Mouse (Mus musculus): ENCODE measurements around the gene Slc6a13.

Slc6a13 gene

DNA sequence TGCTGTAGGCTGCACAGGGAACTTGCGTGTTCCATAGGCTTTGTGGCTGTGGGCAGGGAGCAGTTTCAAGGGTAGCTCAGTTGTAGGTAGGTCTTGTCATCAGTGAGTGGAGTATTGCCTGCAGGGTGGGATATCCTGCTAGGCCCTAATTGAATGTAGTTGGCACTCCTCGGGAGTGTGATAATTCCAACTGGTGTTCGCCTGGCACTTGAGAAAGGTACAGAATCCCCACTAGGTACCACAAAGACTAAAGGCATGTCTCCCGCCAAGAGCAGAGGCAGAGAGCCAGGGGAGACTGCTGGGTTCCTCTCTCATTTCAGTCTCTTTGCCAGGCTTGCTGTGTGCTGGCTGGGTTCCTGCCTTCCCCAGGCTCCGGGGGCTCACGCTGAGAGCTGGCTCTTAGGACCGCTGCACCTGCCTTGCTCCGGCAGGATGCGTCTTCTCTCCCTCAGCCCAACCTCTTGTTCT lies 28.4 kb downstream of the Slc6a13 start:
- DNase-seq, result no peak

DNA sequence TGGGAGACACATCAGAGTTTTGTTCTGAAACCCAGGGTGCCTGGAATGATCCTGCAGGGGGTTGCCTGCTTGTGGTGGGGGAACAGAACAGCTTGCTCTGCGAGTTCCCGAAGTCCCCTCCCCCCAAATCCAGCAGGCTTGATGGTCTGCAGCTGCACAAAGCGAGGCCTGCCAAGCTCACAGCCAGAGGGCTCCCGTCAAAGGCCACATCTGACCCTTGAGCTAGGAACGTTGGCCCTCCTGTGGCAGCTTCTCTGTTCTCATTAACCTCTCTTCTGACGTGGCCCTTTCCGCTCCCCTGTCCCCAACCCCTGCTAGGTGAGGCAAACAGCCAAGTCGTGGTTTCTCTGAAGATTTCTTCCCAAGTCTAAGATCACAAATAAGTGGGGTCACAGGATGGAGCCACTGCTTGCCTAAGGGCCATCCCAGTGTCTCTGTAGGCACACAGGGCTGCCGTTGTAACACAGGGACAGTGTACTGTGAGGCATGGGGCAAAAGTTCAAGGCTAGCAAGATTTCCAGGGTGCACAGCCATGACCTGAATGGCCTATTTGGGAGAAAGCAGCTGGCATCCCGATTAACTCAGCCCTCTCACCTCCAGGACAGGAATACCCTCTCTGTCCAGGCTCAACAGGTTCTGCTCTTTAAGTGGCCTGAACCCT lies 30.0 kb downstream of the Slc6a13 start:
- DNase-seq, result peak; percentile 82

GRCm38 (mm10) chr6:121335841-121336240 lies 35.8 kb downstream of the Slc6a13 start:
- DNase-seq, result no peak

DNA sequence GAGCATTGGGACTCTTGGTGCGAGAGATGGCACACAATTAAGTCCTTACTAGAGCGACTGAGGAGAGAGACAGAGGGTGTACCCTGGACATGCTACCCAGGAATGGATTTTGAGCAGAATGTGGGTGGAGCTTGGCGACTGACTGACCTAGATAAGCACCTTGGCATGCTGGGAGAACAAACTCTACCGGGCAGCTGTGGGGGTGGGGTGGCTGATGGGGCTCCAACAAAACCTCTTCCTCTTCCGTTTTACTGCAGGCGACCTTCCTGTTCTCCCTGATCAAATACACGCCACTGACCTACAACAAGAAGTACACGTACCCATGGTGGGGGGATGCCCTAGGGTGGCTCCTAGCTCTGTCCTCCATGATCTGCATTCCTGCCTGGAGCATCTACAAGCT lies 36.5 kb downstream of the Slc6a13 start:
- DNase-seq, result peak; percentile 74

GRCm38 (mm10) chr6:121337229-121337628 lies 37.2 kb downstream of the Slc6a13 start:
- no peak for DNase-seq

DNA sequence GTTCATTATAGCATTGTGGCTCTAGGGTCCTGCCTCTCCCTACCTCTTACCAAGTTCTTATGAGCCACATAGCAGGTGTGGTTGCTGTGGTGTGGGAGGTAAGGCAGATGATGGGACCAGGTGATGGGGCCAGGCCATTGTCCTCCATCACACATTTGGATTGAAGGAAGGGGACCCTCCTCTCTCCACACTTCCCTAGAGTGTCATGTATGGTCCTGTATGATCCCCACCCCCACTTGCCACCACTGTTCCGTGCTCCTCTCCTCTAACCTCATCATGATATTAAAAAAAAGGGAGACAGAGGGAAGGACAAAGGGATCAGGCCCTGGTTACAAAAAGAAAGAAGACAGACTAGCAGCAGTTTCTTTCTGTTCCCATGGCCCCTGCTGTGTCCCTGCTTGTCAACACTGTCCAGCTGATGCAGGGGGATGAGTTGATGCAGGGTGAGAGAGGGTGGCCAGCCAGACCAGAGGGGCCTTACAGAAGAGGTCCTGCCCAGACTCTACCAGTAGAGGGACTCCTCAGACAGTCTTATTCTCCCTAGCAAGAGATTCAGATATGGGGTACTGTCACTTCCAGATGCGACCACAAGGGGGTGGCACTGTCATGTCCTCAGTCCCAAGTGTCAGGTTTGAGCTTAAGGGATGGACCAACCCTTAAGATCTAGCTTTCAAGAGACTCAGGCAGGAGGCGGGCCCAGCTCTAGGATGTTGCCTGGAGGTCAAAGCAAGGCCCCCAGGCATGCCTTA lies 37.9 kb downstream of the Slc6a13 start:
- peak; percentile 95 for DNase-seq

GRCm38 (mm10) chr6:121338519-121338896 lies 38.5 kb downstream of the Slc6a13 start:
- DNase-seq, result no peak

DNA sequence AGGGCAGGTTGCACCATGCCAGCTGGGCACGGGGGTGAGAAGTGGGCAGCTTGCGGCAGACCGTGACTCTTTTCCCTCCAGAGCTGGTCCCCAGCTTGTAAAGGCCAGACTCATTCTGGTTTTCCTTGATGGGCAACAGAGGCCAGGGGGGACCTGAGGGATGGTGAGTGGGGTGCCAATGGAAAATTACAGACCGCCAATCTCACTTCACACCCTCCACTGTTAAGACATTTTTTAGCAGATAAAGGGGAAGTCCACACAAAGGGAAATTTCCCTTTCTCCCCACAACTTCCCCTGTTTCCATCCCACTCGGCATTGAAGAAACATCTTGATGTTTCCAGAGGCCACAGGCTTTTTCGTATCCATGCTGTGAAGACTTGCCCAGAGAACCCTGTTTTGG lies 41.6 kb downstream of the Slc6a13 start:
- no peak for DNase-seq

- DNase-seq, result no peak
Measured at GRCm38 (mm10) chr6:121343026-121343770, 43.2 kb downstream of the Slc6a13 start, which contains the start of gene Slc6a12. TSS of gene Slc6a12 (plus strand) at chr6:121343076.

DNA sequence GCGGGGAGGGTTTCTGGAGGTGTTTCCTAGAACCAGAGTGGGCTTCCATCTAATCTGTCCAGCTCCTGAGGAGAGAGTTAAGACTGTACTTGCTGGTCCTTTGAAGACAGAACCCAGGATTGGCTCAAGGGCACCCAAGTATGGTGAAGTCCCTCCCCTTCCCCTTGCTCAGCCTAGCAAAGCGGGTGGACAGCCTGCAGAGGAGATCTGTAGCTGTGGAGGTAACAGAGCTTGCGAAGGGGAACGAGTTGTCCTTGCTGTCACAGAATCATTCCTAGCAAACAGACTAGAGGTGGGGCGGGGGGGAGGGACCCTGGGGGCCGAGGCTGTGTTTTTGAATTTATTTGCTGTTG lies 43.7 kb downstream of the Slc6a13 start:
- DNase-seq, result no peak

DNA sequence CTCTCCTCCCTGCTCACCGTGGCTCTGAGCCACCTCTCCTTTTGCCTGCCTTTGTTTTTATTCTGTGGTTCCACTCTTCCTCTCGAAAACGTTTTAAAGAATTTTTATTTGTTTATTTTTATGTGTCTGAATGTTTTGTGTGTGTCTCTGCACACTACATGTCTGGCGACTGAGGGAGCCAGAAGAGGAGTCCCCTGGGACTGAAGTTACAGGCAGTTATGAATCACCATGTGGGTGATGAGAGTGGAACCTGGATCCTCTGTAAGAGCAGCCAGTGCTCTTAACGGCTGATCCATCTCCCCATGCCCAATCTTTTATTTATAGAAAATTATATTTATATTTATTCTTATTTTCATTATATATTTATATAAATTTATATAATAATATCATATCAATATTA lies 44.3 kb downstream of the Slc6a13 start:
- DNase-seq, result no peak

DNA sequence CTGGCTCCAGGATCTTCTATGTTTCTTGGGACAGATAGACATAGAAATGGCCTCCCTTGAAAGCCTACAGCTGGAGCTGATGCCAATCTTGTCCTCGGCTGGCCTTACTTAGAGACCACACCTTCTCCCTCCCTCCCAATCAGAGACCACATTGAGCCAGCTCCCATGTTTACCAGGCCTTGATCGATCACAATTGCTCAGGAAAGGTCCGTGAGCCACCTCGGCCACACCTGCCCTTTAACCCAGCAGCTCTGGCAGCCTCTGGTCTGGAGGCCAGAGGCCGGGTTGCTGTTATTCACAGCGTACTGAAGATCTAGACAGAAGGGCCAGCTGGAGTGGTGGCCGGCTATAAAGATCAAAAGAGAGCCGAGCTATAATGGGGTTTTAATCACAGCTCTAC lies 46.4 kb downstream of the Slc6a13 start:
- no peak for DNase-seq

DNA sequence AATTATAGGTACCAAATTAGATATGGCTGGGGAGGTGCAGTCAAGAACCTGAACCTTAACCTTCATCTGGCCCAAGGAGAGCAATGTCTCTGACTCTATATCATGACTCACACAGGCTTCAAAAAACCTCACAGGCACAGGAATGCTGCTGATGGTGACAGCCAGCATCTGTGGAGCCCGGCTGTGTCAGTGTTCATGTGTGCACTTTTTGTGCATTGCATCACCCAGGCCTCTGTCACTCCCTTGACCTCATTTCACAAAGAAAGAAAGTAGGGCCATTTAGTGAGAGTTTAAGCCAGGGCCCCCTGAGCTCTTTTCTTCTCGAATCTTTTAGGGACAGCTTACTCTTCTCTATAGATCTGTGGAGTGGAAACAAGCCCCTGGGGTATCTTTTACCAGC lies 52.2 kb downstream of the Slc6a13 start:
- DNase-seq, result peak; percentile 48

DNA sequence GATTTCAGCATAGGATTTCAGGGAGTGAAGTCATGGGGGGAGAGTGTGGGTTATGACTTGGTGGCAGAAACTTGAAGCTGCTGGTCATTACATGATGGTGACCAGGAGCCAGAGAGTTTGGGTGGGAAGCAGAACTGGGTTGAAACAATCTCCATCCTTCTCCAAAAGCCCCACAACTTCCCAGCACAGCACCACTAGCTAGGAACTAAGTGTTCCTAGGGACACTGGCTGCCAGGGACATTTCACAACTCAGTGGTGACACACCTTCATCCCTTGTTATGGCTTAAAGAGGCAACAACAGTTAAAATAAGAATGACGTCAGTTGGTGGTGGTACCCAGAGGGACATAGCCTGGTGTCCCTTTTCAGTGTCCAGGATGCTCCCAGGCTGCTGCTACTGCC lies 56.0 kb downstream of the Slc6a13 start:
- DNase-seq, result no peak

- no peak for DNase-seq
Measured at GRCm38 (mm10) chr6:121357232-121357631, 57.2 kb downstream of the Slc6a13 start.

GRCm38 (mm10) chr6:121363061-121363460 lies 63.0 kb downstream of the Slc6a13 start:
- DNase-seq, result no peak

DNA sequence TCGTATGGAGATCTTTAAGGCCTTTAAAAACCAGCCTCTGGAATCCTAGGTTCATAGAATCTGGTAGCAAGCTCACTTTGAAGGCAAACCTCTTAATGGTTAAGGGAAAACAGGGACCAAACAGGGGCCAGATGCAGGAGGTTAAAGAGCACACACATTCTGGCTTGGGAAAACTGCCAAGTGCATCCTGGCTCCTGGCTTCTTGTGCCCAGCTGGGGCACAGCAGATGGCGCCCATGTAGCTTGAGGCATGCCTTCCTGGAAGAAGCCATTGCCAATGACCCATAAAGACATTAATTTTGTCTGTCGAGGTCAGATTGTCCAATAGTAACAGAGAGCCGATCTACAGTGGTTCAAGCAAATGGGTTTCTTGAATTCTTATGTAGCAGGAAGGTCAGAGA lies 63.9 kb downstream of the Slc6a13 start:
- peak; percentile 56 for DNase-seq

- DNase-seq, result peak; percentile 51
Measured at GRCm38 (mm10) chr6:121366537-121366936, 66.5 kb downstream of the Slc6a13 start.

DNA sequence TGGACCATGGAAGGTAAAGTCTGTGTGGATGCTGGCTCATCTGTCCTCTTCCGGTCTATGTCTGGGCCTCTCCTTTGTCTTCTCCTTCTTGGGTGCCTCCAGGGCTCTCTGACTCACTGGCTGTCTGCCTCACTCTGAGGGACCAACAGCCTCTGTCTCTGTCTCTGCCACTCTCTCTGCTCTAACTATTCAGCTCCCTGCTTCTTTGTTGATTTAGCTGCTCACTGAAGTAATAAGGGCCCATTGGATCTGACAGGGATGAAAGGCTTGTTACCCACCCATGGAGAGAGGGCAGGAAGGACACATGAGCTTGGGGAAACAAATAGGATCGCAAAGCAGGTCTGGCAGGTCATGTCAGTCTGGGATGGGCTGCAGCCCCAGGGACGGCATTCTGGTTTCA lies 67.1 kb downstream of the Slc6a13 start:
- no peak for DNase-seq

- no peak for DNase-seq
Measured at GRCm38 (mm10) chr6:121371197-121371980, 71.4 kb downstream of the Slc6a13 start.

DNA sequence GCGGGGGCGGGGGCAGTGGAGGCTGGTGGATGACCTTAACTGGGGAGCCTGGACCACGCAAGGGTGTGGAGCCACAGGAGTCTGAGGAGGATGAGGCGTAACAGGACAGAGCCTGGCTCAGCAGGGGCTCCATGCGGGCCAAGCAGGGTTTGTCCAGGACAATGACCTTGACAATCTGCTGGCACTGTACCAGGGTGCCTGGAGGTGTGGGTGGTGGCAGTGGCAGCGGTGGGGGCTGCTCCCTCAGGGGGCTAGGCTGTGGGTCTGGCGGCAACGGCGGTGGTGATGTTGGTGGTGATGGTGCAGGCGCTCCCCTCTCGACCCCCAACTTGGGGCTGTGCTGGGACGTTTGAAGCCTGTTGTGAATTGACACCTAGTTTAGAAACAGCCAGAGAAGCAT lies 76.1 kb downstream of the Slc6a13 start:
- no peak for DNase-seq

GRCm38 (mm10) chr6:121378256-121378655 lies 78.2 kb downstream of the Slc6a13 start:
- no peak for DNase-seq

DNA sequence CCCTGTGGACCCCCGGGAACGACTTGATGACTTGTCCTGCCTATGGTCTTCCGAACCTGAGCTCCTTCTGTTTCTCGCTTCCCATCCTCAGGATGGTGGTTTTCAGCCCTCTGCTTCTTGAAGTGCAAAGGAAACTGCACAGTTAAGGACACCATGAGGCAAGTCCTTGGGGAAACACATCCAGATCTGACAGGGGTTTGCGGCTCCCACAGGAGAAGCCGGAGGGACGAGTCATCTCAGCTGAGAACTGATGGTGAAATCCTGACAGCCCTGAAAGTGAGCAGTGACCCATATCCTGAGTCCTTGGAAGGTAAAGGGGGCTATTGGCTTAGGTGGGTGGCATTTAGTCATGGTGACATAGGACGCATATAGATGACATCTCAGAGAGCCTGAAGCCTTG lies 80.5 kb downstream of the Slc6a13 start:
- no peak for DNase-seq
